Mouse (Mus musculus) G1E-ER4 (cell line): Measurements from ENCODE around the gene Mmrn2. TPM values are rescaled to one million over a fixed set of nuclear protein-coding genes. Genes with fewer than 3 reads are reported as not detected.

Experiments
- GATA1 ChIP-seq: IDR thresholded peaks from one replicate; pipeline ENCODE4 v1.8.0; 2012; ENCODE audit warnings: low read length, inconsistent platforms
- polyA plus RNA-seq: library from polyadenylated mRNA; stranded (reverse); fragments of >175 nt; gene quantifications from 2 replicates; pipeline ENCODE4 v1.2.3, GENCODE M21; 2012

Mmrn2 gene
- polyA plus RNA-seq, 1 experiment = 0.01 TPM

DNA sequence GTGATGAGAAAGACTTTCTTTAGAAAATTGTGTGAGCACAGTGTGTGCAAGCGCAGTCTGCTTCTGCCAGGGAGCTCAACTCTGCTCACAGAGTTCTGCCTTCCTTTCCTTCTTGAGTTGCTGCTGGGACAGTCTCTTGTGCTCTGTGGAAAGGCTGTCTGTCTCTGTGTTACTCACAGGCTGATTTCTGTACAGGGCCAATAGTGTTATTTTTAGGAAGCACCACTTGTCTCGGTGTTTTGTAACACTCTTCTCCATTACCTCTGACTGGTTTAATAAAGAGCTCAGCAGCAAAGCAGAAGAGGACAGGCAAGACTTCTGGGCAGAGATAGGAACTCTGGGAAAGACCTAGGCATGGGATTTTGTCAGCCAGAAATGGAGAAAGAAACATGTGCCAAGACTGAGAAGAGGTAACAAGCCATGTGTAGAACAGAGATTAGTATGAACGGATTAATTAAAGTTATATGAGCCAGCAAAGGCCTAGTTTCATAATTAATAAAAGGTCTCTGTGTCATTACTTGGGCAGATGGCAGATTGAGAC is 65.3 kb downstream of the Mmrn2 start:
- TF ChIP-seq GATA1 = no peak

DNA sequence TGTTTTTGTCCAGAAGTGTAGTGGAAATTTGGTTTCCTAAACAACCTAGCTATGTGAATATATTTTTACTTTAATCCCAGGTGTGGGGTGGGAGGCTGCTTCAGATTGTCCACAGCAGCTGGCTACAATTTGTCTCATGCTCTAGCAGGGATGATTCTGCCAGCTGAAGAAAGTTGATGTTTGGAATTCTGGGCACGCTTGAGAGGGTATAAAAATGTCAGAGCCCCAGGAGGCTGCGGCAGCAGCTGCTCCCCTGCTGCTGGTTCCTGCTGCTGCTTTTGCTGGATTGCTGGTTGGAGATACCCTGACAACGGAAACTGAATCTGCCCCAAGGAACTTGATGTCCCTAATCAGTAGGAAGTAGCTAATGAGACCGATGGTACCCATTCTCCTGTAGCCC is 67.3 kb downstream of the Mmrn2 start:
- TF ChIP-seq GATA1 = no peak

DNA sequence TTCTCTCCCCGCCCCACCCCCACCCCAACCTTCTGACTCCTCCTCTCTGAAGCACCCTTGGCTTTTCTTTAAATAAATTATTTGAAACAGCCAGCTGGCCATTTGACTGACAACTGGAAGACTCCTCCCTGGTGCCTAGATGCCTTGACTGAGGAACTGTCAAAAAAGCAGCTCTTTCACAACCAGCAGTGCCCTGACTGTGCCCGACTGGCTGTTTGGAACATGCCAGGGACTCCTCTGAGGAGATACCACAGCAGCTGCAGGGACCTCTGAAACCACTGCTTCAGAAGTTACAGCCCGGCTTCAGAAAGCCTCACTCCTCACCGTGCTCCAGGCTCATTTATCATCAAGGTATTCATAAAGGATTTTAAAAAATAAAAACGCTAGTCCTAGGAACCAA is 69.1 kb downstream of the Mmrn2 start:
- TF ChIP-seq GATA1 = no peak

DNA sequence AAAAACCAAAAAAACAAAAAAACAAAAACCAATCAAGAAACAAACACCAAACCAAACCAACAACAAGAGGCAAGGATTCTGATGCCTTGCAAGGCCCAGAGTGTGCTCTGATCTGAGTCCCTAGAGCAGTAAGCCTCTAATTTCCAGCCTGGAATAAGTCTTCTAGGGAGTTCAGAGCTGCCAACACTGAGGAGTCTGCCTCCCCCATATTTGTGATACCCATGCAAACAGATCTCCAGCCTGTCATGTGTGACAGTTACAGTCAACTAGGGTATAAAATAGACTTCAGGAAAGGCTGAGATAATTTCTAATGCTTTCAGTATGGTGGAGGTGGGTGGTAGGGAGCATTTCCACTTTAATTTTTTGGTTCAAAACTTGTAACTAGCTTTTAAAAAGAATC is 69.7 kb downstream of the Mmrn2 start:
- TF ChIP-seq GATA1 = no peak

DNA sequence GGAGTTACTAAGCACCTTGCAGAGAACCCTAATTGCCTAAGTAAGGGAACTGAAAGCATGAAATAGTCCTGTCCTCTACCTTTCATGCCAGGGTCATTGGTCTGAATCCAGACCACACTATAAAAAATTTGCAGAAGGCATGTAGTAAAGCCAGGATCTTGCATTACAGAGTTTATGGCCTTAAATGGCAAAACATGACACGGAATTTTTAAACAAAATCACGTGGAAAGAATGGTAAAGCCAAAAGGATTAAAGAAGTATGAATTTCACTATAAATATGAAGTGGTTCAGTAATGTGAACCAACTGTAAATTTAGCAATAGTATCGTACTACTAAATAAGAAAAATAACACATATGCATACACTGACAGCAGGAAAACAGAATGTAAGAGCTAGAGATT is 70.1 kb downstream of the Mmrn2 start:
- no peak for TF ChIP-seq GATA1

DNA sequence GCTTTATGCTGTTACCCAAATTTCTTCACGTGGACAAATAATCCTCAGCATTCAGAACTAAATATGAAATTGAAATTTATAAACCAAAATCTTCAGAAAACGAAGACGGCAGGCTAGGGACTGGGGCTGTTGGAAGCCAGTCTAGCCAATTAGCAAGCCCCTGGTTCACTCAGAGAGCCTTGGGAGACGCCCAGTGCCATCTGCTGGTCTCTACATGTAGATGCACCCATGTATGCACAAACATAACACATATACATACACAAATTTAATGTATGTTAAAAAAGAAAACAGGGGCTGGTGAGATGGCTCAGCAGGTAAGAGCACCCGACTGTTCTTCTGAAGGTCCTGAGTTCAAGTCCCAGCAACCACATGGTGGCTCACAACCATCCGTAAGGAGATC is 71.4 kb downstream of the Mmrn2 start:
- no peak for TF ChIP-seq GATA1

DNA sequence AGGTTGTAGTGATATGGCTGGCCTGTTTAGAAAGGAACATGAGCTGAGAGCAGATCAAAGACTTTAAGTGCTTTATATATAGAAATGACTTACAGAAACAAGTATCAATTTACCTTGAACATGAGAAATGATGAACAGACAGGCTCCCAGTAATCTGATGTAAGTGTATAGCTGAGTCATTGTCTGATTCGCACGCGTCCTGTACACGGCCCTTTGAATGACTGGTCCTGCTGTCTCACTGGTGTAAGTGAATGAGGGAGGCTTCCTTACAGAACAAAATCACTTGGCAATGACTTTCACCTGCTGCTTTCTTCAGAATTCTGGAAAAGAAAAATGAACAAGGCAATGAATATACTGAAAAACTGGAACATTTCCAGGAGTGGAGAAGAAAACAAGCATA is 72.4 kb downstream of the Mmrn2 start:
- no peak for TF ChIP-seq GATA1

DNA sequence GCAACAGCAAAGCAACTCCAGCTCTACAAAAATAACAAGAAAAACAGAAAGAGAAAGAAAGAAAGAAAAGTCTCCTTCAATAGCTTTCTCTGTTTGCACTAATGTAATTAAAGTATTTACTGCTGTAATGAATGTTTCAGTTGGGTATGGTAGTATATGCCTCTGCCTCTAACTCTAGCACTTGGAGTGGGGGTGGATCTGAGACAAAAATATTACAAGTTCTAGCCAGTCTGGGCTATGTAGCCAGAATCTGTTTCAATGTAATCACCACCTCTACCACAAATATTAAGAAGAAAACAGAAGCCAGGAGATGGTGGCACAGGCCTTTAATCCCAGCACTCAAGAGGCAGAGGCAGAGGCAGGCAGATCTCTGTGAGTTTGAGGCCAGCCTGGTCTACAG is 73.1 kb downstream of the Mmrn2 start:
- no peak for TF ChIP-seq GATA1

DNA sequence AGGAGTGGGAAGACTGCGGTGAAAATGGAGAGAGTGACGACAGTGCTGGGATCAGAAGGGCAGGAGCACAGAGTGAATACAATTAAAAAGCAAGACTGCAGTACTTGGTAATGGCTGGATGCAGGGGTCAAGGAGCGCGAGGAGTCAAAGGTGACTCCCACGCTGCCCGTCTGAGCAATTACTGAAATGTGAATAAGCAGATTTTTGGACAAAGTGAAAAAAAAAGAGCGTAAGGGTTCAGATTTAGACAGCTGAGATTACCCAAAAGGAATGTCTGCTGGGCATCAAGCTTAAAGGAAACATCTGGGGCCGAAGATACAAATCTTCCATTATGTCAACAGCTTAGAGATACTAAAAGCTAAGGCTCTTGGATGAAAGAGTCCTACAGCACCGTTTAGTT is 74.5 kb downstream of the Mmrn2 start:
- TF ChIP-seq GATA1 = no peak

DNA sequence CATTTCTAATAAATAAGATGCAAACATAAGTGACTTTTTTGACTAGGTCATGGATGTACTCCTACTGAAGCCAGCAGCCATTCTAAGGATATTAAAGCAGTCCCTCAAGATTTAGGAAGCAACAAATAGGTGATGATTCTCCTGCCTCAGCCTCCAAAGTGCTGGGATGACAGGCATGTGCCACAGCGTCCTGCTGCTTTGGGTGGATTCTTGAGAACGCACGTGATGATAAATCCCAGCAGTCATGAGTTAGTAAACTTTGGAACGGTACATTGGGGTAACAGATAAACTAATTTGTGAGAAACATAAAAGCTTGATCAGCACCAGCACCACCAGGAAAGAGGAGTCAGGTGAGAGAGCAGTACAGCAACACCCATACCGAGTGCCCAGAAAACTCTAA is 75.2 kb downstream of the Mmrn2 start:
- no peak for TF ChIP-seq GATA1

DNA sequence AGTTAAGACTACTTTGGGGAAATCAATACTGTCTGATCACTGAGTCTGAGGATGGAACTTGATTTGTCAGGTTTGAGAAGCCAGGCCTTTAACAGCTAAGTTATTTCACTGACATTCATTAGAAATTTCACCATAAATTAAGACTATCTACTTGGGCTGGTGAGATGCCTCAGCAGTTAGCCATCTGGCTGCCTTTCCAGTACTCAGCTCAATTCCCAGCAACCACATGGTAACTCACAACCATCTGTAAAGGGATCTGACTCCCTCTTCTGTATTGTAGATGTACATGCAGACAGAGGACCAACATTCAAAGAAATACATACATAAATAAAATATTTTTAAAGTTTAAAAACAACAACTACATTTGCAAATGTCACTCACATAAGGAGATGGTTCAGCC is 76.6 kb downstream of the Mmrn2 start:
- TF ChIP-seq GATA1 = no peak

DNA sequence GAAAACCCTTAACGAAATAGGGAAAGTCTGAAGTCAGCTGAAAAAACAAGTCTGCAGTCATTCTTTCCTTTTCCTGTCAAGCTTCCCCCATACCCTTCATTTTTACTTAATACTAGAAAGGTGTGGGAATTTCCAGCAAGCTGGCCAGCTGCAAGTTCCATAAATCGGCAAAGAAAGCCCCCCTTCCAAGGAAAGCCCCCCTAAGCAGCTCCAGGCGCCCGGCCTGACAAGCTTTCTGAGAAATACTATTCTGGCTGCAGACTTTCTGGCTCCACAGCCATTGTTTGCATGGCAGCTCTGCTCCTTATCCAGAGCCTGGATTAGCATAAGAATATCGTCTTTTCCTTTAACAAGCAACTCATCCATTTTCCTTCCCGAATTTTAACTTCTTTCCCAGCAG is 78.4 kb downstream of the Mmrn2 start:
- no peak for TF ChIP-seq GATA1

Other genes starting within 250 kb of the Mmrn2 start
- gene Npy4r, start 223.0 kb upstream of the Mmrn2 start, polyA plus RNA-seq = not detected in 2 replicates
- gene Gprin2, start 173.8 kb upstream of the Mmrn2 start, polyA plus RNA-seq = not detected in 2 replicates
- not detected in 2 replicates for gene Syt15, start 155.9 kb upstream of the Mmrn2 start, polyA plus RNA-seq
- gene Shld2, start 65.0 kb upstream of the Mmrn2 start, polyA plus RNA-seq = 7.0 and 11.6 TPM in 2 replicates
- 48.7 and 65.8 TPM in 2 replicates for gene Glud1, start 64.7 kb upstream of the Mmrn2 start, polyA plus RNA-seq
- gene Fam25c, start 20.0 kb upstream of the Mmrn2 start, polyA plus RNA-seq = not detected in 2 replicates
- gene Sncg, start 676 bp upstream of the Mmrn2 start, polyA plus RNA-seq = not detected in 2 replicates
- gene Bmpr1a, start 127.9 kb downstream of the Mmrn2 start, polyA plus RNA-seq = not detected in 2 replicates
- not detected in 2 replicates for gene 9230112D13Rik, start 147.3 kb downstream of the Mmrn2 start, polyA plus RNA-seq
- not detected in 2 replicates for gene Ldb3, start 213.2 kb downstream of the Mmrn2 start, polyA plus RNA-seq
- gene Opn4, start 224.7 kb downstream of the Mmrn2 start, polyA plus RNA-seq = not detected in 2 replicates